Comparison of ENCODE assay signal across 9 mouse cellular contexts in genomic region chr3:51417966-51418365, GRCm38 (mm10). TPM values are rescaled to one million over a fixed set of nuclear protein-coding genes. Genes with fewer than 3 reads are reported as not detected.
DNase-seq lines count a peak whose midpoint lies in the region; ATAC-seq and TF ChIP-seq lines count a peak whose summit lies in the region.
"Had no signal": no experiment of that assay in that cellular context is flagged by ENCODE, and none has a peak within 500 bp of the region (broad histone marks: within the 10 kb centered on the region; RNA-seq: fewer than 3 reads in every experiment).

No protein-coding gene starts in this region.

- no peaks in the 10 kb centered on the region for H3K27me3 ChIP-seq in heart, embryonic 10.5 days (ENCODE audit: insufficient read depth, poor library complexity, severe bottlenecking)
- no peaks in the 10 kb centered on the region for H3K27me3 ChIP-seq in testis, adult 2 months (ENCODE audit: control insufficient read depth, insufficient read depth, low read length)
- no peaks in the 10 kb centered on the region for H3K27me3 ChIP-seq in liver, embryonic 13.5 days

- H3K4me2 ChIP-seq in liver, embryonic 13.5 days = peak overlapping the region; percentile 81

- peak overlapping the region; percentile 44; the same call in 1 of the 2 replicates for H3K9ac ChIP-seq in liver, embryonic 13.5 days

- 63% methylated on average over 2 of the region's 2 CpGs for WGBS in heart, embryonic 10.5 days
- WGBS in liver, embryonic 13.5 days (ENCODE audit: insufficient replicate concordance) = 50% methylated on average over 2 of the region's 2 CpGs

- no peaks in the 10 kb centered on the region for H3K9me3 ChIP-seq in heart, embryonic 10.5 days
- no peaks in the 10 kb centered on the region for H3K9me3 ChIP-seq in liver, embryonic 13.5 days (replicated peaks)

- H3K36me3 ChIP-seq in heart, embryonic 10.5 days = 0 out of 2 replicates have a peak, but pooled peaks cover 2% of the 10 kb centered on the region
- no peaks in the 10 kb centered on the region for H3K36me3 ChIP-seq in testis, adult 2 months (ENCODE audit: control insufficient read depth, insufficient read depth, low read length)
- H3K36me3 ChIP-seq in liver, embryonic 13.5 days = 0 out of 2 replicates have a peak, but pooled peaks cover 3% of the 10 kb centered on the region

- peak overlapping the region; percentile 100 for H3K4me3 ChIP-seq in heart, embryonic 10.5 days
- peak overlapping the region; percentile 41; the same call in 1 of the 2 replicates for H3K4me3 ChIP-seq in testis, adult 2 months (ENCODE audit: control insufficient read depth, low read depth, low read length)
- H3K4me3 ChIP-seq in liver, embryonic 13.5 days (replicated peaks) = peak overlapping the region; percentile 99

- DNase-seq in heart, embryonic 10.5 days (ENCODE audit: low spot score) = no peak
- no peak for DNase-seq in heart, adult 9 months (ENCODE audit: low spot score in 2 of 2)
- DNase-seq in testis, postnatal 14 days (ENCODE audit: low spot score) = no peak
- DNase-seq in liver, embryonic 13.5 days = no peak
- no peak for DNase-seq in cerebellum, adult 18-20 months
- no peak for DNase-seq in urinary bladder, postnatal 25 days (ENCODE audit: low spot score)
- DNase-seq: B cell, adult 2 months had no signal

- TF ChIP-seq CTCF in testis, adult 2 months (IDR thresholded peaks at IDR 0.05; ENCODE audit: control insufficient read depth, insufficient read depth, insufficient replicate concordance, low read depth, low read length) = no peak

- no peak for ATAC-seq in liver, embryonic 13.5 days (ENCODE audit: low read depth)
- no peak for ATAC-seq in CD4-positive, CD25-positive, alpha-beta regulatory T cell, adult 4 months

- H3K27ac ChIP-seq in heart, embryonic 10.5 days = no peak overlapping the region
- H3K27ac ChIP-seq in testis, adult 2 months (ENCODE audit: control insufficient read depth, insufficient read depth, low read depth, low read length) = no peak overlapping the region
- no peak overlapping the region for H3K27ac ChIP-seq in liver, embryonic 13.5 days

- peaks cover 16% of the 10 kb centered on the region for H3K4me1 ChIP-seq in heart, embryonic 10.5 days
- H3K4me1 ChIP-seq in testis, adult 2 months (ENCODE audit: control insufficient read depth, insufficient read depth, low read length) = peaks cover 2% of the 10 kb centered on the region; the same call in 1 of the 2 replicates
- H3K4me1 ChIP-seq in liver, embryonic 13.5 days (replicated peaks) = peaks cover 59% of the 10 kb centered on the region

- TF ChIP-seq POLR2A in testis, adult 2 months (IDR thresholded peaks at IDR 0.05; ENCODE audit: control insufficient read depth, low read depth, low read length) = no peak

RNA-seq across cellular contexts. Expression of gene Naa15, which starts 3.0 kb away (rescaled TPM):
- 52.2 and 58.3 TPM in 2 replicates for polyA plus RNA-seq in heart, embryonic 10.5 days (2016; fragmentation: Nextera tagmentation; extraction: Ambion mirVana)
- polyA plus RNA-seq in testis, adult 2 months (2012; rRNA removed) = 9.9 and 15.0 TPM in 2 replicates
- polyA plus RNA-seq in liver, embryonic 13.5 days (2015; fragmentation: Nextera tagmentation; extraction: Ambion mirVana) = 34.5 and 47.1 TPM in 2 replicates
- 10 to 100 TPM; 18.4 to 30.4 TPM for polyA plus RNA-seq in CD4-positive, CD25-positive, alpha-beta regulatory T cell, adult 4 months (2017; shearing (Covaris generic))

RNA-seq across cellular contexts. Expression of gene Ndufc1, which starts 9.2 kb away (rescaled TPM):
- 874 and 1,125 TPM in 2 replicates for polyA plus RNA-seq in heart, embryonic 10.5 days (2016; fragmentation: Nextera tagmentation; extraction: Ambion mirVana)
- polyA plus RNA-seq in testis, adult 2 months (2012; rRNA removed) = 361 and 448 TPM in 2 replicates
- polyA plus RNA-seq in liver, embryonic 13.5 days (2015; fragmentation: Nextera tagmentation; extraction: Ambion mirVana) = 563 and 588 TPM in 2 replicates
- 100 to 1,000 TPM; 177 to 260 TPM for polyA plus RNA-seq in CD4-positive, CD25-positive, alpha-beta regulatory T cell, adult 4 months (2017; shearing (Covaris generic))

RNA-seq across cellular contexts. Expression of gene Mgarp, which starts 21.4 kb away (rescaled TPM):
- 20.6 and 21.1 TPM in 2 replicates for polyA plus RNA-seq in heart, embryonic 10.5 days (2016; fragmentation: Nextera tagmentation; extraction: Ambion mirVana)
- 17.9 and 19.9 TPM in 2 replicates for polyA plus RNA-seq in testis, adult 2 months (2012; rRNA removed)
- 1.1 TPM in 2 replicates for polyA plus RNA-seq in liver, embryonic 13.5 days (2015; fragmentation: Nextera tagmentation; extraction: Ambion mirVana)
- 1 to 10 TPM; 1.7 to 2.4 TPM for polyA plus RNA-seq in CD4-positive, CD25-positive, alpha-beta regulatory T cell, adult 4 months (2017; shearing (Covaris generic))

Comparison
In these comparisons a context has a peak if more than half of its experiments do, and no peak if none do; other contexts are left out.
1. H3K4me3 ChIP-seq: peak in every context shown above with its lines; median percentile 100 in heart, embryonic 10.5 days; 99 in liver, embryonic 13.5 days; 41 in testis, adult 2 months.